Mouse (Mus musculus) thymus, postnatal 10 days (tissue): ENCODE data around the gene 6430571L13Rik.
A peak's percentile ranks its signal among the peaks of the same experiment; 100 is the strongest.

ENCODE experiments used
- DNase-seq, 2 experiments: peaks; one replicate each; pipeline ENCODE4 v3.0.0; 2021; ENCODE audit warnings: low spot score in 2 of 2

Gene 6430571L13Rik

GRCm38 (mm10) chr9:107307099-107307872, 33.1 kb upstream of the 6430571L13Rik start:
- DNase-seq = no peak

GRCm38 (mm10) chr9:107307886-107308285, 32.5 kb upstream of the 6430571L13Rik start:
- DNase-seq = no peak

GRCm38 (mm10) chr9:107308346-107309000, 31.9 kb upstream of the 6430571L13Rik start:
- DNase-seq = no peak

- no peak for DNase-seq
Observed at GRCm38 (mm10) chr9:107309171-107309570, 31.2 kb upstream of the 6430571L13Rik start.

GRCm38 (mm10) chr9:107309600-107309999, 30.8 kb upstream of the 6430571L13Rik start:
- no peak for DNase-seq

- peak; percentile 35 to 56 for DNase-seq
Observed at GRCm38 (mm10) chr9:107312811-107313584, 27.4 kb upstream of the 6430571L13Rik start.

- no peak for DNase-seq
Observed at GRCm38 (mm10) chr9:107313926-107314325, 26.5 kb upstream of the 6430571L13Rik start.

GRCm38 (mm10) chr9:107315791-107316190, 24.6 kb upstream of the 6430571L13Rik start:
- no peak for DNase-seq

GRCm38 (mm10) chr9:107322461-107323050, 17.8 kb upstream of the 6430571L13Rik start:
- DNase-seq = no peak

GRCm38 (mm10) chr9:107323558-107323957, 16.8 kb upstream of the 6430571L13Rik start:
- no peak for DNase-seq

GRCm38 (mm10) chr9:107324799-107325561, 15.4 kb upstream of the 6430571L13Rik start:
- no peak for DNase-seq

- no peak for DNase-seq
Observed at GRCm38 (mm10) chr9:107325904-107326303, 14.5 kb upstream of the 6430571L13Rik start.

- no peak for DNase-seq
Observed at GRCm38 (mm10) chr9:107327879-107328620, 12.4 kb upstream of the 6430571L13Rik start.

- DNase-seq = no peak
Observed at GRCm38 (mm10) chr9:107330791-107331190, 9.6 kb upstream of the 6430571L13Rik start.

- DNase-seq = no peak
Observed at GRCm38 (mm10) chr9:107333686-107334085, 6.7 kb upstream of the 6430571L13Rik start.

- peak; percentile 23 to 28 for DNase-seq
Observed at GRCm38 (mm10) chr9:107334356-107334755, 6.0 kb upstream of the 6430571L13Rik start.

- DNase-seq = no peak
Observed at GRCm38 (mm10) chr9:107335046-107335445, 5.4 kb upstream of the 6430571L13Rik start.

- DNase-seq = peak; percentile 39 to 69
Observed at GRCm38 (mm10) chr9:107335909-107336308, 4.5 kb upstream of the 6430571L13Rik start.

GRCm38 (mm10) chr9:107336386-107336785, 4.0 kb upstream of the 6430571L13Rik start:
- DNase-seq = no peak

- peak; percentile 68 to 77 for DNase-seq
Observed at GRCm38 (mm10) chr9:107338172-107338883, 2.1 kb upstream of the 6430571L13Rik start, which contains the start of gene Hemk1. Gene Hemk1 (minus strand): TSS chr9:107338350.
